Mouse (Mus musculus): Measurements from ENCODE around the gene Papss2.

GRCm38 (mm10) chr19:32662936-32663335 lies 67.3 kb downstream of the Papss2 start:
- no peak for TF ChIP-seq CTCF (IDR thresholded peaks at IDR 0.05; ENCODE audit: low read depth, low read length)
- no peak for TF ChIP-seq POLR2A (IDR thresholded peaks at IDR 0.05; ENCODE audit: insufficient read depth, low read length)

All from ES-Bruce4 (cell line).